Mouse (Mus musculus) G1E (cell line): ENCODE measurements around the gene Hbq1a.

Experiments used
- CTCF ChIP-seq: IDR thresholded peaks from 2 replicates; pipeline ENCODE4 v1.5.1; 2012; ENCODE audit warnings: low read depth, low read length, inconsistent platforms, mixed read lengths
- GATA1 ChIP-seq: IDR thresholded peaks from 2 replicates; pipeline ENCODE4 v1.6.1; 2012; ENCODE audit warnings: borderline replicate concordance, low read length, inconsistent platforms, mixed read lengths
- POLR2AphosphoS5 ChIP-seq: IDR thresholded peaks from 2 replicates; pipeline ENCODE4 v1.6.1; 2012; ENCODE audit warnings: low read depth, low read length, inconsistent platforms; ENCODE audit not compliant: insufficient replicate concordance
- TAL1 ChIP-seq: conservative IDR thresholded peaks from 2 replicates; pipeline ENCODE4 v1.6.1; 2012; ENCODE audit warnings: low read depth, low read length, inconsistent platforms, mixed read lengths

- no peak for TF ChIP-seq POLR2AphosphoS5
- TF ChIP-seq CTCF = no peak
- TF ChIP-seq TAL1 = no peak
- TF ChIP-seq GATA1 = no peak
Measured at GRCm38 (mm10) chr11:32297866-32298531, 1.9 kb upstream of the Hbq1a start.
